In genomic region chr4:137498882-137499583, GRCm38 (mm10) we compare ENCODE assay signal across 14 mouse cellular contexts. TPM values are rescaled to one million over a fixed set of nuclear protein-coding genes. Genes with fewer than 3 reads are reported as not detected.
DNase-seq lines count a peak whose midpoint lies in the region; ATAC-seq and TF ChIP-seq lines count a peak whose summit lies in the region.
"Had no signal": no experiment of that assay in that cellular context is flagged by ENCODE, and none has a peak within 500 bp of the region (broad histone marks: within the 10 kb centered on the region; RNA-seq: fewer than 3 reads in every experiment).

No protein-coding gene starts in this region.

- 0 out of 2 replicates have a peak, but pooled peaks have one; percentile 38 for TF ChIP-seq EP300 in heart, adult 2 months (IDR thresholded peaks at IDR 0.05; ENCODE audit: insufficient read depth, low read depth, low read length)
- TF ChIP-seq EP300 in lung, postnatal 0 days (IDR thresholded peaks at IDR 0.05): no peak

- H3K9ac ChIP-seq in heart, adult 2 months (ENCODE audit: low read depth, low read length): peak overlapping the region; percentile 37; the same call in 1 of the 2 replicates
- no peak overlapping the region for H3K9ac ChIP-seq in lung, embryonic 15.5 days
- no peak overlapping the region for H3K9ac ChIP-seq in lung, postnatal 0 days (replicated peaks; ENCODE audit: low read depth)
- H3K9ac ChIP-seq in intestine, embryonic 14.5 days (ENCODE audit: low read length): no peak overlapping the region
- no peak overlapping the region for H3K9ac ChIP-seq in stomach, embryonic 14.5 days (replicated peaks; ENCODE audit: low read depth, low read length)

- TF ChIP-seq POLR2A in heart, adult 2 months (IDR thresholded peaks at IDR 0.05; ENCODE audit: insufficient read depth, low read depth, low read length): no peak

- H3K27me3 ChIP-seq in heart, adult 2 months (ENCODE audit: control insufficient read depth, insufficient read depth, low read length): no peaks in the 10 kb centered on the region
- H3K27me3 ChIP-seq in lung, embryonic 15.5 days: no peaks in the 10 kb centered on the region
- H3K27me3 ChIP-seq in lung, postnatal 0 days (replicated peaks; ENCODE audit: insufficient read depth, low read length): no peaks in the 10 kb centered on the region
- H3K27me3 ChIP-seq in intestine, embryonic 14.5 days (replicated peaks; ENCODE audit: control insufficient read depth, insufficient read depth, low read length): no peaks in the 10 kb centered on the region
- H3K27me3 ChIP-seq in stomach, embryonic 14.5 days (ENCODE audit: control insufficient read depth, insufficient read depth, low read length): no peaks in the 10 kb centered on the region

- peak overlapping the region; percentile 8; the same call in 1 of the 2 replicates for H3K4me3 ChIP-seq in heart, adult 2 months
- H3K4me3 ChIP-seq in lung, embryonic 15.5 days: no peak overlapping the region
- no peak overlapping the region for H3K4me3 ChIP-seq in lung, postnatal 0 days (ENCODE audit: low read depth, low read length)
- H3K4me3 ChIP-seq in intestine, embryonic 14.5 days (ENCODE audit: low read depth, low read length): no peak overlapping the region
- no peak overlapping the region for H3K4me3 ChIP-seq in stomach, embryonic 14.5 days (ENCODE audit: low read depth, low read length)
- H3K4me3 ChIP-seq: erythroblast, embryonic 14.5 days had no signal

- TF ChIP-seq CTCF in heart, adult 2 months (IDR thresholded peaks at IDR 0.05): no peak
- no peak for TF ChIP-seq CTCF in lung, postnatal 0 days (IDR thresholded peaks at IDR 0.05)

- peaks cover 8% of the 10 kb centered on the region for H3K79me2 ChIP-seq in heart, adult 2 months (replicated peaks; ENCODE audit: control insufficient read depth, insufficient read depth, low read length)

- no peak for DNase-seq in heart, adult 2 months
- no peak for DNase-seq in heart, postnatal 25 days (ENCODE audit: low spot score)
- DNase-seq in lung, postnatal 0 days (ENCODE audit: low spot score): no peak
- no peak for DNase-seq in intestine, embryonic 14.5 days (ENCODE audit: low spot score)
- no peak for DNase-seq in cerebellum, adult 11 months
- DNase-seq in retina, postnatal 1 day: no peak
- DNase-seq: adrenal gland, adult 8-10 months; B cell, adult 2 months; cerebellum, adult 18-20 months; lung, adult 18-20 months had no signal

- intact Hi-C loops in heart, adult 2 months (cut with DNase I): loop anchor here (1.0 kb wide), 2 partner anchors 21 to 34 kb away; no protein-coding TSS in a partner anchor
- intact Hi-C loops in heart, postnatal 25 days (cut with DNase I): loop anchor here (2.0 kb wide), 2 partner anchors 14 to 34 kb away; no protein-coding TSS in a partner anchor

- H3K36me3 ChIP-seq in heart, adult 2 months (ENCODE audit: control insufficient read depth, insufficient read depth, low read length): peaks cover 12% of the 10 kb centered on the region
- H3K36me3 ChIP-seq in lung, embryonic 15.5 days: peaks cover 23% of the 10 kb centered on the region
- peaks cover 12% of the 10 kb centered on the region; the same call in 1 of the 2 replicates for H3K36me3 ChIP-seq in lung, postnatal 0 days (ENCODE audit: insufficient read depth, low read length)
- H3K36me3 ChIP-seq in intestine, embryonic 14.5 days (ENCODE audit: control insufficient read depth, insufficient read depth, low read length): peaks cover 26% of the 10 kb centered on the region
- H3K36me3 ChIP-seq in stomach, embryonic 14.5 days (ENCODE audit: control insufficient read depth, insufficient read depth, low read length): peaks cover 19% of the 10 kb centered on the region

- peaks cover 72% of the 10 kb centered on the region for H3K4me1 ChIP-seq in heart, adult 2 months (ENCODE audit: control insufficient read depth, insufficient read depth, low read length)
- peaks cover 71% of the 10 kb centered on the region for H3K4me1 ChIP-seq in lung, embryonic 15.5 days
- peaks cover 33% of the 10 kb centered on the region; the same call in 1 of the 2 replicates for H3K4me1 ChIP-seq in lung, postnatal 0 days (ENCODE audit: insufficient read depth, low read depth, low read length)
- H3K4me1 ChIP-seq in intestine, embryonic 14.5 days (replicated peaks; ENCODE audit: control insufficient read depth, insufficient read depth, low read length): peaks cover 55% of the 10 kb centered on the region
- H3K4me1 ChIP-seq in stomach, embryonic 14.5 days (ENCODE audit: control insufficient read depth, insufficient read depth, low read length): peaks cover 44% of the 10 kb centered on the region

- peak overlapping the region; percentile 84 for H3K27ac ChIP-seq in heart, adult 2 months
- H3K27ac ChIP-seq in lung, embryonic 15.5 days: peak overlapping the region; percentile 76
- no peak overlapping the region for H3K27ac ChIP-seq in lung, postnatal 0 days (ENCODE audit: low read length)
- H3K27ac ChIP-seq in intestine, embryonic 14.5 days (ENCODE audit: low read depth): peak overlapping the region; percentile 86
- peak overlapping the region; percentile 85; the same call in 1 of the 2 replicates for H3K27ac ChIP-seq in stomach, embryonic 14.5 days (ENCODE audit: low read length)

- WGBS in heart, adult 2 months: 39% methylated on average over 9 of the region's 9 CpGs
- 77% methylated on average over 9 of the region's 9 CpGs for WGBS in lung, embryonic 15.5 days
- WGBS in lung, postnatal 0 days: 74% methylated on average over 9 of the region's 9 CpGs
- WGBS in intestine, embryonic 14.5 days: 82% methylated on average over 9 of the region's 9 CpGs
- 78% methylated on average over 9 of the region's 9 CpGs for WGBS in stomach, embryonic 14.5 days

- H3K9me3 ChIP-seq in lung, embryonic 15.5 days: no peaks in the 10 kb centered on the region
- H3K9me3 ChIP-seq in lung, postnatal 0 days (ENCODE audit: low read length): no peaks in the 10 kb centered on the region
- H3K9me3 ChIP-seq in intestine, embryonic 14.5 days (ENCODE audit: control insufficient read depth, low read length): no peaks in the 10 kb centered on the region
- no peaks in the 10 kb centered on the region for H3K9me3 ChIP-seq in stomach, embryonic 14.5 days (ENCODE audit: control insufficient read depth, low read depth, low read length)

- no peak for ATAC-seq in lung, embryonic 15.5 days (ENCODE audit: borderline replicate concordance, extremely low read depth, low FRiP score, low TSS enrichment)
- no peak for ATAC-seq in lung, postnatal 0 days
- no peak for ATAC-seq in intestine, embryonic 14.5 days (replicated peaks; ENCODE audit: low FRiP score, low TSS enrichment, low read depth)
- no peak for ATAC-seq in stomach, embryonic 14.5 days (ENCODE audit: insufficient number of reproducible peaks, insufficient read depth, low FRiP score, low read depth)

- H3K4me2 ChIP-seq in lung, embryonic 15.5 days: no peak overlapping the region
- H3K4me2 ChIP-seq in lung, postnatal 0 days (replicated peaks; ENCODE audit: low read depth, low read length): no peak overlapping the region
- H3K4me2 ChIP-seq in intestine, embryonic 14.5 days (ENCODE audit: low read length): no peak overlapping the region
- H3K4me2 ChIP-seq in stomach, embryonic 14.5 days (replicated peaks; ENCODE audit: low read depth, low read length): no peak overlapping the region

RNA-seq across cellular contexts. Expression of gene Hspg2, which starts 30.5 kb away (rescaled TPM):
- total RNA-seq in heart, adult 2 months (2021): 100 to 1,000 TPM; 174 to 190 TPM
- 86.7 and 114 TPM in 2 replicates for polyA plus RNA-seq in heart, adult 2 months (2012; rRNA removed)
- total RNA-seq in heart, postnatal 25 days (2021): 100 to 1,000 TPM; 249 to 297 TPM
- 32.0 and 32.1 TPM in 2 replicates for polyA plus RNA-seq in lung, embryonic 15.5 days (2015; fragmentation: Nextera tagmentation; extraction: Ambion mirVana)
- polyA plus RNA-seq in lung, postnatal 0 days (2015; fragmentation: Nextera tagmentation; extraction: Ambion mirVana): 20.2 and 25.3 TPM in 2 replicates
- polyA plus RNA-seq in intestine, embryonic 14.5 days (2014; fragmentation: Nextera tagmentation; extraction: Ambion mirVana): 44.4 and 49.8 TPM in 2 replicates
- polyA plus RNA-seq in stomach, embryonic 14.5 days (2014; fragmentation: Nextera tagmentation; extraction: Ambion mirVana): 42.6 and 44.1 TPM in 2 replicates

RNA-seq across cellular contexts. Expression of gene 1700013G24Rik, which starts 45.9 kb away (rescaled TPM):
- not detected for total RNA-seq in heart, adult 2 months (2021)
- 0.38 and 0.57 TPM in 2 replicates for polyA plus RNA-seq in heart, adult 2 months (2012; rRNA removed)
- not detected for total RNA-seq in heart, postnatal 25 days (2021)
- polyA plus RNA-seq in lung, embryonic 15.5 days (2015; fragmentation: Nextera tagmentation; extraction: Ambion mirVana): not detected in 2 replicates
- polyA plus RNA-seq in lung, postnatal 0 days (2015; fragmentation: Nextera tagmentation; extraction: Ambion mirVana): not detected in 2 replicates
- polyA plus RNA-seq in intestine, embryonic 14.5 days (2014; fragmentation: Nextera tagmentation; extraction: Ambion mirVana): not detected in 2 replicates
- polyA plus RNA-seq in stomach, embryonic 14.5 days (2014; fragmentation: Nextera tagmentation; extraction: Ambion mirVana): not detected in 2 replicates
- total RNA-seq: adrenal gland, adult 8-10 months; layer of hippocampus, adult 18-20 months had no signal
- polyA plus RNA-seq: erythroblast, embryonic 14.5 days had no signal
